Mouse (Mus musculus) right cerebral cortex, adult 2 months (tissue): ENCODE data around the gene Elp1.

Experiments used
- DNase-seq, 2 experiments: peaks; one replicate each; pipeline ENCODE4 v3.0.0; 2021 to 2022; ENCODE audit warnings: low spot score in 2 of 2

Gene Elp1

GRCm38 (mm10) chr4:56768913-56769312 lies 33.2 kb downstream of the Elp1 start:
- no peak for DNase-seq

- DNase-seq, result no peak
These were observed 34.3 kb downstream of the Elp1 start for GRCm38 (mm10) chr4:56767861-56768284.

- no peak for DNase-seq
These were observed 44.4 kb downstream of the Elp1 start for GRCm38 (mm10) chr4:56757693-56758092.

- DNase-seq, result no peak
These were observed 45.0 kb downstream of the Elp1 start for GRCm38 (mm10) chr4:56756966-56757600.

- DNase-seq, result no peak
These were observed 46.1 kb downstream of the Elp1 start for GRCm38 (mm10) chr4:56756021-56756420.

GRCm38 (mm10) chr4:56747456-56747855 lies 54.7 kb downstream of the Elp1 start:
- DNase-seq, result no peak

- DNase-seq, result no peak
These were observed 55.8 kb downstream of the Elp1 start for GRCm38 (mm10) chr4:56746345-56746744.

- no peak for DNase-seq
These were observed 58.6 kb downstream of the Elp1 start, which contains the start of gene Actl7a for GRCm38 (mm10) chr4:56743363-56744195. Actl7a (plus strand) TSS chr4:56743413.

- DNase-seq, result no peak
These were observed 59.4 kb downstream of the Elp1 start for GRCm38 (mm10) chr4:56742698-56743097.

- no peak for DNase-seq
These were observed 61.1 kb downstream of the Elp1 start, which contains the start of gene Actl7b for GRCm38 (mm10) chr4:56741041-56741493. Actl7b (minus strand) TSS chr4:56741443.

- DNase-seq, result no peak
These were observed 61.5 kb downstream of the Elp1 start for GRCm38 (mm10) chr4:56740611-56741010.

- DNase-seq, result no peak
These were observed 62.1 kb downstream of the Elp1 start, which contains the start of gene Gm26657 for GRCm38 (mm10) chr4:56740020-56740485. Gm26657 (plus strand) TSS chr4:56740070.

- peak in 1 of 2 experiments; percentile 39 for DNase-seq
These were observed 76.3 kb downstream of the Elp1 start for GRCm38 (mm10) chr4:56725839-56726238.

GRCm38 (mm10) chr4:56723237-56723636 lies 78.9 kb downstream of the Elp1 start:
- no peak for DNase-seq

- no peak for DNase-seq
These were observed 79.8 kb downstream of the Elp1 start for GRCm38 (mm10) chr4:56722346-56722745.

- DNase-seq, result peak in 1 of 2 experiments; percentile 35
These were observed 80.7 kb downstream of the Elp1 start for GRCm38 (mm10) chr4:56721469-56721868.

- peak in 1 of 2 experiments; percentile 39 for DNase-seq
These were observed 81.7 kb downstream of the Elp1 start for GRCm38 (mm10) chr4:56720403-56720802.

- DNase-seq, result no peak
These were observed 82.7 kb downstream of the Elp1 start for GRCm38 (mm10) chr4:56719456-56719855.

- DNase-seq, result no peak
These were observed 83.3 kb downstream of the Elp1 start for GRCm38 (mm10) chr4:56718573-56719442.

GRCm38 (mm10) chr4:56717932-56718331 lies 84.2 kb downstream of the Elp1 start:
- no peak for DNase-seq

- no peak for DNase-seq
These were observed 85.3 kb downstream of the Elp1 start for GRCm38 (mm10) chr4:56716801-56717200.

GRCm38 (mm10) chr4:56713155-56713554 lies 89.0 kb downstream of the Elp1 start:
- peak; percentile 55 to 63 for DNase-seq
